Mouse (Mus musculus) frontal cortex, postnatal 25 days (tissue): Measurements from ENCODE around the gene Trak1.

Source experiments
- DNase-seq, 2 experiments: peaks; one replicate each; pipeline ENCODE4 v3.0.0; 2022; ENCODE audit warnings: low spot score in 2 of 2

The Trak1 gene

DNA sequence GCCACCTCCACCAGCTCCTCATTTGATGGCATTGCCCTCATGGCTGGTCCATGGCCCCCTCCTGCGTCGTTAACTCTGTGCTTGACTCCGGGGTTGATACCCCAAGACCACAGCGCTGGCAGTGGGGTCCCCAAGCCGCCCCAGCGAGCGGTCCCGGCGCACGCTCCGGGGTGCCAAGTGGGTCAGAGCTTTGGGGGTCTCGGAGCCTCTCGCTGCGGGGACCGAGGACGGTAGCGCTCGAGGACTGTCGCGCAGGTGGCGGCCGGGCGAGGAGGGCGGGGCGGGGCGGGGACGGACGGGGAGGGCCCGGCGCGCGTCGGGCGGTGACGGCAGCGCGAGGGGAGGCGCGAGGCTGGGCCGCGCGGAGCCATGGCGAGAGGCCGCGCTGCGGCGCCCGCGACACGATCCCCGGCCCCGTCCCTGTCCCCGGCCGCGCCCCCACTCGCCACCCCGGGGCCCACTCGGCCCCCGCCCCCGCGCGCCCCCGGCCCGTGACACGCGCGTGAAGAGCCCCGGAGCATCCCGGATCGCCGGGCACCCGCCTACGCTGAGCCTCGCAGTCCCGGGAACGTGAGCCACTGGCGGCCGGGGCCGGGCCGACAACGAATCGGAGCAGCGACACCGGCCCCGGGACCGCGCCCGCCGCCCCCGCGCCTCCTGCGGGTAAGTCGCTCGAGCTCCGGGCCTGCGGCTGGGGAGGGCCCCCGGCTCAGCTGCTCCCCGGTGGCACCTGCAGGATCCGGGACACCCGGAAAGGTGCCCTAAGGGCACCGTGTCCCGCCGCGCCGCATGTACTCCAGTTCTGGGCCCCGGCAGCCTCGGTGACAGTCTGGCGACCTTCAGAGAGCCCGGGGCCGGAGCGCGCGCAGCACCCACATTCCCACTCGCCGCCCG lies at the start of gene Trak1:
Gene Trak1, plus strand, starts transcription at position 332 of the 894 bp plus-strand sequence.
- DNase-seq, result no peak

DNA sequence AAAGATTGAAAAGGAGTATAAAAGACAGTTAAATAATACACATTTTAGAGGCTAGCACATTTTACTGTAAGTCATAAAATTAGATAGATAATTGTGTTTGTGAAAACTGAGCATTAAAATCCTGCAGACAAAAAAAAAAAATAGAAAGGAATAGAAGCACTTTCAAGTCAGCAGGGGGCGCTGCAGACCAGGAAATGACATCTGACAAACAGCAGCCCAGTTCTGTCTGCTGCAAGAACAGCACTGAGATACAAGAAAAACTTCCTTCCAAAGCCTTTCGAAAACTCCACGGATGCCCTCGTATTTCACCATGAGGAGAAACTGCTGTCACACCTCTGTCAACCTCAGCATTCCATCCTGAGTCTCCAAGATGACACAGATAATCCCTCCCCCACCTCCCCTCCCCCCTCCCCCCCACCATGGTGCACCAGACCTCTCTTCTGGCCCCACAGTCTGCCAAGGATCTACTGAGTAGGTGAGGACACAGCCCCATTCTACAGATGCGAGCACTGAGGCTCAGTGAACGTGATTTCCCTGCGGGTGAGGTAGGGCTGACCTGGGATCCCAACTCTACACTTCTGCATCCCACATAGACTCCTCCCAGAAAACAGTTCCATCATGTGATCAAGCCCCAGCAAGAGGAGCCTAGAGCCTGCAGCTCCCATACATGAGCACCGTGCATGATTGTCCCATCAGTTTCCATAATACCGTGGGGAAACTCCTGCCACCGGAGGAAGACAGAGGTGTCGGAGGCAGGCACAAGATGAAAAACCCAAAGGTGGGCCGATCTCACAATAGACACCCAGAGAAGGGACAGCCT lies 49.1 kb upstream of the Trak1 start:
- DNase-seq, result peak; percentile 83 to 84

DNA sequence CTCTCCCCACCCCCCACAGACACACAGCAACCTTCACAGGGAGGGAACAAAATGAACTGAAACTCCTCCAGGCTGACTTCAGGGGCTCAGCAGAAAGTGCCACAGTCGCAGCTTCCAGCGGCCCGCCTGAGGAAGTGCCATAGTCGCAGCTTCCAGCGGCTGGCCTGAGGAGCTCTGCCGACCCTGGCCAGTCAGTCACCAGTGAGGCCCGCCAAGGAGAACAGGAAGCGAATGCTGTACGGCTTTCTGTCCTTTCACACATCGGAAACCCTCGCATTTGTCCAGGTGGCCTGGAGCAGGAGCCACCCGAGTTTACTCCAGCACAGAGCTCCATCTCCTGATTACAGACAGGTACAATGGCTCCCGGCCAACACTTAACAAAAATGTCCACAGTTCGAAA lies 47.5 kb upstream of the Trak1 start:
- peak in 1 of 2 experiments; percentile 7 for DNase-seq

DNA sequence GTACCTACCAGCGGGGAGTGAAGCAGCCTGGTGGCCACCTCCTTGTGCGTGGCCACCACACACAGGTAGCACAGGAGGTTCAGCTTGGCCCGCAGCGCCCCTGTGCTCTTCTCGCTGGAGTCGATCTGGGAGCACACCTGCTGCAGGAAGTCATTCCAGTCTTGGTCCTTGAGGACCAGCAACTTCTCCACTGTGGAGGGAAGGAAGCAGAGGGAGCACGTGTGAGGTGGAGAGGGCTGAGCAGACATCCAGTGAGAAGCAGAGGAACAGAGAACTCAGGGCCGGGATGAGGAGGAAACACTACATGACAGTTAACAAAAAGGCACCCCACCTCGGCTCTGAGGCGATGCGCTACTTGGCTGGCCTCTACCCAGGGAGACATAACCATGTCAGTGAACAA lies 46.4 kb upstream of the Trak1 start:
- peak in 1 of 2 experiments; percentile 2 for DNase-seq

DNA sequence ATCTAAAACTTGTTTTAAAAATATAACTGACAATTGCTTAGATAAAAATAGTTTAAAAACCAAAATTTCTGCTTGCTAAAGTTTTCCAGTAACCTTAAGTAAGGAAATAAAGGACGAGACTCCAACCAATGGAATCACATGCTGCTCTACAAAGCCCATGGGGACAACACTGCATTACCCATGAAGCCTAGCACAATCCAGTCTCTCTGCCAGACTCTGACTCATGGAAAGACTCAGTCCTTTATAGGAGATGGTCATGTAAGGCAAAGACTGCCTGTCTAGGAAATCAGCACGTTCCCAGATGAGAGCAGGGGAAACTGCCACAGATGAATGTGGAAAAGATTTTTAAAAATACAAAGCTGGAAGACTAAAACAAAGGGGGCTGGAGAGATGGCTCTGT lies 43.3 kb upstream of the Trak1 start:
- DNase-seq, result peak in 1 of 2 experiments; percentile 2

DNA sequence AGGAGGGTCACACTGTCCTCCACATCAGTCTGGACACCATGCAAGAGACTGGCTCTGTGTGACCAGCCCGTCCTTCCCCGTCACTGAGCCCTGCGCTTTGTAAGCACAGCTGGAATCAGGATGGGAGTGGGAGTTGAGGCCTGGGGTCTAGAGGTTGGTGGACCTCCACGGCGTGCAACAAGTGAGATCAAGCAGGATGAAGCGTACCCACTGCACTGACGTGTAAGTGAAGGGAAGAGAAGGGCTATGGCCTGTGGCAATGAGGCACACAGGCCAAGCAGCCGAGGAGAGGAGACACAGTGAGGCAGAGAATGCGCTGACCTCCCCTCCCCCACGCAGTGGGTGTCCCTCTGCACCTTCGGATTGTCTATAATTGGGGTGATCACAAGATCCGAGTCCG lies 42.5 kb upstream of the Trak1 start:
- DNase-seq, result peak in 1 of 2 experiments; percentile 2

DNA sequence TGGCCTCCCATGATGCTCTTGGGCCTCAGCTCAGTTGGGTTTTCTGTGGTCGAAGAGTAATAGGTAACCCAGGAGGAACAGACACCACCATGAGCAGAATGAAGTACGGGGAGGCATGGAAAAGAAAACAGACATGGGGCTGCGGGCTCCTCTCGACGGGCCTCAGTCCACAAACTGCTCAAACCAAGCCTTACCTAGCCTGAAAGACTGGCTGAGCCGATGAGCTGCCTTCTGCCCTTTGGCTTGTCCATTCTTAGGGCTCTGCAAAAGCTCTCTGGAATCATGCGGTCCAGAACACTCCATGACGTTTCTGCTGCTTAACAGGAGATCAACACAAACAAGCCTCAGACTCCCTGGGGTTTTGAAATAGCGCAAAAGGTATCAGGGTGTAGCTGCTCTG lies 40.2 kb upstream of the Trak1 start:
- peak in 1 of 2 experiments; percentile 2 for DNase-seq

DNA sequence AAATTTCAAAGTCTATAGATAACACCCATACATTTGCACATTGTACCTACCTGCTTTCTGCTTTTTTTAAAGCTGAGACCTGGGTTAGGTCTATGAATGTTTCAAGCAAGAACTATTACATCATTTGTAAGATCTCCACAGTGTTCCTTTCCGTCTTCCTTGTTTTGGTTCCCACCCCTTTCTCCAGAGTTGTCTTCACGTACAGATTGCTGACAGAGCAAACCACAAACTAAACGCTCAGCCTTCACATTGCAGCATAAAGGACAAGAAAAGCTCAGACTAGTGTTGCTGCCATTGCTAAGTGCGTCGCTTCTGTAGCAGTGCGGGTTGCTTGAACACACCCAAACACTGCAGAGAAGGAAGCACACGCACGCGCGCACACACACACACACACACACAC lies 32.0 kb upstream of the Trak1 start:
- DNase-seq, result no peak

DNA sequence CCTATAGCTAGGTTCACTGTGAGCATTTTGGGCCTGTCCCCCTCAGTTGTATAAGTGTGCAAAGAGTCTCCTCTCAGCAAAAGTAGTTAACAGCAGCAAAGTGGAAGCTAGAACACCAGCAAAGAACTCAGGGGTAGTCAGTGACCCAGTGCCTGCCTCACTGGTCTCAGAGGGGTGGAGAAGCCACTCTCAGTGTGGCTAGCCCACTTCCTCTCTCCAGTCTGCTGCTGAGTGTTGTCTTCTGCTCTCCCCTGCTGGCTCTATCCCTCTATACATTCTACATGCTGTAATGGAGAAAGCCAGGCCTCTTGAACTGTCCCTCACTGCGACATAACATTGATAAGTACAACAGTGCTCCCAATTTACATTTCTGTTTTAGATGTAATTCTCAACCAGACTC lies 26.2 kb upstream of the Trak1 start:
- no peak for DNase-seq

DNA sequence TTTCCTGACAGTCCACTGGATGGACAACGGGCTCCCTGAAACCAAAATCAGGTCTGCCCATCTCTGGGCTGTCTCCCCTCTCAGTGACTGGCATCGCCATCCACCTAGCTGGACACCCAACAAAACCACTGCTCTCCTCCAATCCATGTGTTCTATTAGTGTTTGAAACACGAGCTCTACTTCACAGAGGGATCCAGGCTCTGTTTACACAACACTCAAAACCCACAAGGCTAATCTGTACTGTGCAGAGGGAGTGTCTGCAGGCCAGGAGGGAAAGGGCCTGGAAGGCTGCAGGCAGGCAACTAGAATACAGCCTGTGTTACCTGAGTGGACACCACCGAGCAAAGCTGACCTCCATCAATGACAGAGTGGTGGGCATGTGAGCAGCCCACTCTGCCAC lies 25.7 kb upstream of the Trak1 start:
- DNase-seq, result no peak

DNA sequence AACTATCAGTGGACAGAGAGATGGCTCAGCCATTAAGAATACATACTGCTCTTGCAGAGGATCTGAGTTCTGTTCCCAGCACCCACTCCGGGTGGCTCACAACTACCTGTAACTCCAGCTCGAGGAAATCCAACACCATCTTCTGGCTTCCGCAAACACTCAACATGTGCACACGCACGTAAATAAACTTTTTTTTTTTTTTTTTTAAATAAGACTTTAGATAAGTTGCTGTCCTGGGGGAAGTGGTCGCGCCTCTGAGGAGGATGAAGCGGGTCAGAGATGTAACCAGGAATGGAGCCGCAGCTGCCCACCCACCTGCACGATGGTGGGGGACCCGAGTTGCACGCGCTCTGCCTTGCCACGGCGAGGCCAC lies 20.6 kb upstream of the Trak1 start:
- DNase-seq, result no peak

DNA sequence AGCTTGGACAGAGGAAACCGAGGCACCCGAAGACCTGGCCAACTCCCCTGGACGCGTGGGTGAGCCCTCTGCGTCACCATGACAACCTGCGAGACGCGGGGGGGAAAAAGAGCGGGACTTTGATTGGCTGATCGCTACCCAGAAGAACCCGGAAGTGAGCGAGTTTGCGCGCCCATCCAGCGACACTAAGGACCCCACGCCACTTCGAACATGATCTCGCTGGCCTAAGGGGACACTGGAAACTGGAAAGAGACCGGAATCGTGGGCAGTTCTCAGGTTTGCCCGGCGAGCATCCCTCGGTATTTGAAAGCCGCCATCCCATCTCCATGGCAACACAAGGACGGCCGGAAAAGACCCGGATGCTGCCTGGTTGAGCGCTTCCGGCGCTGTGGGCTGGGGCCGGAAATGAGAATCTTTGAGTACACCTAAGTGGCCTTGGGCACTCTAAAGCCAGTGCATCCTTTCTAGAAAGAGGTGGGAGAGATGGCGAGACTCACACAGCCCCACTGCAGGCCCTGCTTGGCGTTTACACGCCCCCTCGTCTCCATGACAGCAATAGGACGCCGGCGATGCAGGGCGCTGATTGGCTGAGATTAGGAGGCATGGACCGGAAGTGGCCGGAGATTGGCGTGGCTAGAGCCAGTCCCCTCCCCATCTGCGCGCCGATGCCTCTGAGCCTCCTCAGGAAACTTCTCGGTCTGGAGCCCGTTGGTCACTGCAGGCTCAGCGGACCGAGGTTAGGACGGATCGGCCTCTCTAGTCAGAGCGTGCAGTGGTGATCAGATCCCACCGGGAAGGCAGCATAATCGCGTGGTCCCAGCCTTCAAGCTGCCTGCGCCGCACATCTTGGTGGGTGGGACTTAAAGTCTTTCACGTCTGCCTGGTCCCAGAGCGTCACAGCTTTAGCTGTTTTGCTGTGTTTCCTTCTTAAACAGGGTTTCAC lies 19.9 kb upstream of the Trak1 start, which contains the start of gene Ulk4:
Gene Ulk4, minus strand, starts transcription at position 80 of the 943 bp plus-strand sequence.
- peak; percentile 91 to 93 for DNase-seq

DNA sequence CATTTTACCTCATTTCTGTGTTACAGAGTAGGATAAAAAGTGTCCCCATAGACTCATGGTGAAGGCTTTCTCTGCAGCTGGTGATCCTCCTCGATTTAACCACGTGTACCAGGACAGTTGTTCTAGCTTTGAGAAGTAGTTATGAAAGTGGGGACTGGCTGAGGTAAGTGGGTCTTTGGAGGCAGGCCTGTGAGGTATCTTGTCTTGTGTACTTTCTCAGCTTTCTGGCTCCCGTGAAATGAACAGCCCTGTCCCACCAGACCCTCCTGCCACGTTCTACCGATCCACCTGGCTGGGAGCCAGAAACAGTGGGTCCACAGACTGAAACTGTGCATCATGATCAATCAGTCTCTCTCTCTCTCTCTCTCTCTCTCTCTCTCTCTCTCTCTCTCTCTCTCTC lies 18.1 kb upstream of the Trak1 start:
- DNase-seq, result no peak

DNA sequence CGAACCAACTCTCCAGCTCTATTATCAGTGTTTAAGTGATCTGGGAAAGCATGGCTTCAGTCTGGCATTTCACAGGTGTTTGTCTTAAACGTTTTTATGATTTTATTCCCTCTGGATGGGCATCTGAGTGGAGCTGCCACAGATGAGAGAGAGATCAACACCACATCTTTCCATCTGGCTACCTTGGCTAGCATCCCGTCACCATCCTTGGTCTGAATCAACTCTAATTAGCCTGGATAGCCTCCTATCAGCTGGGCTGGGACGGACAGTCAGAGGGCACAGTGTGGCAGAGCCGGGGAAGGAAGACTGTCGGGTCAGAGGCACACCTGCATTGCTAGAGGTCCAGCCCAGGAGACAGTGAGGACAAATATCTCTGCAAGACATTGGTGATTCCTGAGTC lies 15.4 kb upstream of the Trak1 start:
- no peak for DNase-seq

DNA sequence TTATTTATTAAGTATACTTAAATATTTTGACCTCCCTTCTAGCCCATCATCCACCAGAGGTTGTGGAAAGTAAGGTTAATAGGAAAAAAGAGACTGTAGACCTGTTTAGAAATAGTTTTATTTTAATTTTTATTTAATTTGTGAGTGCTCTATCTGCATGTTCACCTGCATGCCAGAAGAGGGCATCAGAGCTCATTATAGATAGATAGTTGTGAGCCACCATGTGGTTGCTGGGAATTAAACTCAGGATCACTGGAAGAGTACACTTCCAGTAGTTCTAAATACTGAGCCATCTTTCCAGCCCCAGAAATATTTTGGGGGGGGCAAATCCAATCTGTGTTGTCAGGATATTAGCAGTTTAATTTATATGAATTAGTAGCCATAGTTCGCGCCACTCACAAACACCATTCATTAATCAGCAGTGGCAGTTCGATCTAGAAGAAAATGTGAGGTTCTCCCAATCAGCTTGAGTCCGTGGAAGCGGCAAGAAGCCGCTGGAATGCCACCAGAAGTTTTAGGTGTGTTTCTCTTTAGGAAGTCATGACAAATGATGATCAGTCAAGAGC lies 13.6 kb upstream of the Trak1 start:
- no peak for DNase-seq

DNA sequence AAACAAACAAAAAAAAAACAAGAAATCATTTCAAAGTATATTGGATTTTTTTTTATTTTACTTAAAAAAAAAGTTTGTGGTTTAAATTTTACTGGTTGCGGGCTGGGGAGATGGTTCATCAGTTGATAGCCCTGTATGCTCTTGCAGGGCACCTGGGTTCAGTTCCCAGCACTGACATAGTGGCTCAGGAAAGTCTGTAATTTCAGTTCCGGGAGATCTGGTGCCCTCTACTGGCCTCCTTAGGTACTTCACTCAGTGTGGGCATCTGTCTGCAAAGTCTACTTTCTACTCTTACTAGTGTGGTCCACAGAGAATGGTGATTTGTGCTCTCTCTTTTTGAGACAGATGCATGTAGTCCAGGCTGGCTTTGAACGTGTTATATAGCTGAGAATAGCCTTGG lies 12.9 kb upstream of the Trak1 start:
- DNase-seq, result no peak

DNA sequence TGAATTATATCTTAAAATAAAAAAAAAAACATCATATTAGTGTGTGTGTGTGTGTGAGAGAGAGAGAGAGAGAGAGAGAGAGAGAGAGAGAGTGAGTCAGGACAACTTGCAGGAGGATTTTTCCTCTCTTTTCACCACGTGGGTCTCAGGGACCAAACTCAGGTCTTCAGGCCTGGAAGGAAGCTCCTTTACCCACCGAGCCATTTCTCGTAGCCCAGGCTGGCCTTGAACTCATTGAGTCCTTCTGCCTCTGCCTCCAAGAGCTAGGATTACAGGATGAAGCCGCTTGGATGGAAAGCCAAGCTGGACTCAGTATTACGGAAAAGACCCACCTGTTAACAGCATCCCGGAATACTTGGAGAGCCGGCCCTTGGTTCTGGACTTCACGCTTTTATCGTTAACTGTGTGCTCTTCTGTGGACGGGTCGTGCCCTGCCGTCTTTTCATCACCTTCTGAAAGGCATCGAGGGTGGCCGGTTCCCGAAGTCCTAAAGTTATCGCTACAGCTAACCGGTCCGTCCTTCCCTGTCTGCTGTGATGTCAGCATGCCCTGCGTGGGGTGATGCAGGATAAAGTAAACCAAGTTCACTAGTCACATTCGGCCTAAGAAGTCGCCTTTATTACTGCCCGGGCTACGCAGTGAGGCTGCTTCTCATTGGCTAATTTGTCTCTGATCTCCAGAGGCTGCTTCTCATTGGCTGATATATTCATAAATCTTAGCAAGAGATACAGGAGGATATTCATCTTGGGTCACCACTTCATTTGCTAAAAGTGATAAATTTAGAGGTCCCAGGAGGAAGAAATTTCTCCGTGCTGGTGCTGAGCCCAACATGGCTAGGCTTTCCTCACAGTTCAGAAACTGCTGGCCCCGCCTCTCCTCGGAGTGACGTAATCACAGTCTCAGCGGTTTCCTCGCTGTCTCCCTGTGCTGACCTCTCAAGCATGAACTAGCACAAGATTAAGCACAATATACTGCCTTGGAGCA lies 11.7 kb upstream of the Trak1 start:
- DNase-seq, result no peak

DNA sequence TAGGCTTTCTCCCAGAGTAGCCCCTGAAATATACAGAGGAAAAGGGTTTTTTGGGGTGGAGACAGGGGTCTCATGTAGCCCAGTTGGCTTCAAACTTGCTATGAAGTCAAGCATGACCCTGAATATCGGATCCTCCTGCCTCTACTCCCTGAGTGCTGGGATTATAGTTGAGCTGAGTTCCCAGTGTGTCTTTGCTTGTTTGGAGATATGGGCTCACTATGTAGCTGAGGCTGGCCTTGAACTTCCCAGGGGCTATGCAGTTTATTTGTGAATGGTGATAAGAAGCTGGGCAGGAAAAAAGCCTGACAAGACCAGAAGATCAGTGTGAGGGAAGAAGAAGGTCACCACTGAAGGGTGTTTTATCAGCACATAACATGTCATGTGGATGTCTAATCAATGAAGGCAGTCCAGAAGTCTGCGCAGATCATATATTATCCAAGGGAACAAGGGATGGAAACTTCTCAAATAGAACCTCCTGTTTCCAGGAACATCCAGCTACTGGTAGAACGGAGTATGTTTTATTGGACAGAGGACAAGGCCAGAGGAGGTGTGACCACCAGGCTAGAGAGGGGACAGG lies 10.9 kb upstream of the Trak1 start:
- no peak for DNase-seq

DNA sequence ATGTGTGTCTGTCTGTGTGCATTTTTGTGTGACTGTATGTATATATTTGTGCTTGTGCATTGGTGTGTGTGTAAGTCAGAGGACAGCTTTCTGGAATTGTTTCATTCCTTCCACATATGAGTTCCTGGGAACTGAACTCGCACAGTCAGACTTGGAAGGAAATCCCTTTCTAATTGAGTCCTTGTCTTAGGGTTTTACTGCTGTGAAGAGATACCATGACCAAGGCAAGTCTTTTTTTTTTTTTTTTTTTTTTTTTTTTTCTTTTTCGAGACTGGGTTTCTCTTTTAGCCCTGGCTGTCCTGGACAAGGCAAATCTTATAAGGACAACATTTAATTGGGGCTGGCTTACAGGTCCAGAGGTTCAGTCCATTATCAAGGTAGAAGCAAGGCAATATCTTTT lies 6.0 kb upstream of the Trak1 start:
- DNase-seq, result no peak

DNA sequence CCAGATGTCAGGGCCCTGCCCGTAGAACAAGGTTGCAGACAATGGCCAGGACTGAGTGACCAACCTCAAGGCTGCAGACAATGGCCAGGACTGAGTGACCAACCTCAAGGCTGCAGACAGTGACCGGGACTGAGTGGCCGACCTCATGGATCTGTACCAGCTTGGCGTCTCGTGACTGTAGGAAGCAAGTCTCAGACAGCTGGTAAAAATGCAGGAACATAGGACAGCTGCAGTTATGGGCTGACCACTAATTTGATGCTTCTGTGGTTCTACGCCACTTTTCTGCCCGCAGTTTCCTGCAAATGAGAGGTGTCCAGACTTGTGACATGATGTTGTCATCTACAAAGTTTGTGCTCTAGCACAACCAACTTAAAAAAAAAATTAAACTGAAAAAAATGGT lies 4.1 kb upstream of the Trak1 start:
- DNase-seq, result no peak
